Comparison of ENCODE assay signal across 9 mouse cellular contexts in genomic region chr12:24758374-24758773, GRCm38 (mm10). TPM values are rescaled to one million over a fixed set of nuclear protein-coding genes. Genes with fewer than 3 reads are reported as not detected.
DNase-seq lines count a peak whose midpoint lies in the region; ATAC-seq lines count a peak whose summit lies in the region.
"Had no signal": no experiment of that assay in that cellular context is flagged by ENCODE, and none has a peak within 500 bp of the region (broad histone marks: within the 10 kb centered on the region; RNA-seq: fewer than 3 reads in every experiment).

No protein-coding gene starts in this region.

- no peaks in the 10 kb centered on the region for H3K9me3 ChIP-seq in kidney, embryonic 16.5 days (ENCODE audit: low read length)
- H3K9me3 ChIP-seq in forebrain, embryonic 16.5 days (ENCODE audit: control insufficient read depth, low read length), result no peaks in the 10 kb centered on the region
- no peaks in the 10 kb centered on the region for H3K9me3 ChIP-seq in limb, embryonic 10.5 days (replicated peaks)
- H3K9me3 ChIP-seq: limb, embryonic 15.5 days had no signal

- H3K36me3 ChIP-seq in kidney, embryonic 16.5 days (ENCODE audit: insufficient read depth, low read length), result no peaks in the 10 kb centered on the region
- H3K36me3 ChIP-seq in forebrain, embryonic 16.5 days (ENCODE audit: control insufficient read depth, insufficient read depth), result no peaks in the 10 kb centered on the region
- no peaks in the 10 kb centered on the region for H3K36me3 ChIP-seq in limb, embryonic 10.5 days
- H3K36me3 ChIP-seq: limb, embryonic 15.5 days had no signal

- 12% methylated on average over 6 of the region's 6 CpGs for whole genome bisulfite sequencing in kidney, embryonic 16.5 days
- 28% methylated on average over 6 of the region's 6 CpGs for WGBS in forebrain, embryonic 16.5 days
- 14% methylated on average over 6 of the region's 6 CpGs for WGBS in limb, embryonic 10.5 days

- no peak overlapping the region for H3K4me3 ChIP-seq in kidney, embryonic 16.5 days (ENCODE audit: low read length)
- no peak overlapping the region for H3K4me3 ChIP-seq in forebrain, embryonic 16.5 days (replicated peaks; ENCODE audit: low read length)
- no peak overlapping the region for H3K4me3 ChIP-seq in limb, embryonic 10.5 days
- H3K4me3 ChIP-seq: limb, embryonic 15.5 days had no signal

- no peaks in the 10 kb centered on the region for H3K27me3 ChIP-seq in kidney, embryonic 16.5 days (ENCODE audit: insufficient read depth, low read length)
- no peaks in the 10 kb centered on the region for H3K27me3 ChIP-seq in forebrain, embryonic 16.5 days (replicated peaks; ENCODE audit: control insufficient read depth, insufficient read depth, low read length)
- no peaks in the 10 kb centered on the region for H3K27me3 ChIP-seq in limb, embryonic 10.5 days (ENCODE audit: low read depth, poor library complexity, severe bottlenecking)
- H3K27me3 ChIP-seq: limb, embryonic 15.5 days had no signal

- peaks cover 19% of the 10 kb centered on the region for H3K4me1 ChIP-seq in kidney, embryonic 16.5 days (ENCODE audit: insufficient read depth, low read length)
- no peaks in the 10 kb centered on the region for H3K4me1 ChIP-seq in forebrain, embryonic 16.5 days (replicated peaks; ENCODE audit: control insufficient read depth, insufficient read depth, low read length)
- peaks cover 22% of the 10 kb centered on the region for H3K4me1 ChIP-seq in limb, embryonic 10.5 days

- H3K9ac ChIP-seq in kidney, embryonic 16.5 days (replicated peaks; ENCODE audit: low read length), result no peak overlapping the region; the same call in 1 of the 2 replicates
- H3K9ac ChIP-seq in forebrain, embryonic 16.5 days (replicated peaks; ENCODE audit: low read depth, low read length), result no peak overlapping the region
- H3K9ac ChIP-seq: limb, embryonic 15.5 days had no signal

- H3K27ac ChIP-seq in kidney, embryonic 16.5 days (ENCODE audit: low read length), result no peak overlapping the region
- no peak overlapping the region for H3K27ac ChIP-seq in forebrain, embryonic 16.5 days (ENCODE audit: low read length)
- peak overlapping the region; percentile 1; the same call in 1 of the 2 replicates for H3K27ac ChIP-seq in limb, embryonic 10.5 days
- H3K27ac ChIP-seq: limb, embryonic 15.5 days had no signal

- H3K4me2 ChIP-seq in kidney, embryonic 16.5 days (replicated peaks; ENCODE audit: low read depth, low read length), result no peak overlapping the region
- H3K4me2 ChIP-seq in forebrain, embryonic 16.5 days (ENCODE audit: low read length), result no peak overlapping the region
- H3K4me2 ChIP-seq: limb, embryonic 15.5 days had no signal

- no peak for DNase-seq in kidney, adult 9 months
- peak; percentile 21 for DNase-seq in brain, adult 2 months (ENCODE audit: low read depth, low spot score)
- DNase-seq in limb, embryonic 10.5 days (ENCODE audit: low spot score), result no peak
- DNase-seq in monocyte, adult 2 months (ENCODE audit: low read depth in 1 of 2, low spot score in 2 of 2), result peak; percentile 38 to 48
- DNase-seq in adipocyte (ENCODE audit: low spot score), result no peak
- no peak for DNase-seq in adrenal gland, postnatal 10 days

- ATAC-seq in kidney, embryonic 16.5 days (ENCODE audit: low FRiP score, low TSS enrichment), result peak; percentile 33; the same call in 1 of the 2 replicates
- ATAC-seq in forebrain, embryonic 16.5 days, result 0 out of 2 replicates have a peak, but pooled peaks have one; percentile 40

RNA-seq across cellular contexts. Expression of gene Rrm2, which starts 50.3 kb away (rescaled TPM):
- polyA plus RNA-seq in kidney, embryonic 16.5 days (2015; fragmentation: Nextera tagmentation; extraction: Ambion mirVana), result 215 and 225 TPM in 2 replicates
- polyA plus RNA-seq in forebrain, embryonic 16.5 days (2015; fragmentation: Nextera tagmentation; extraction: Ambion mirVana), result 138 and 169 TPM in 2 replicates
- 631 and 705 TPM in 2 replicates for polyA plus RNA-seq in limb, embryonic 10.5 days (2016; fragmentation: Nextera tagmentation; extraction: Ambion mirVana)
- 10 to 100 TPM; 43.7 to 50.5 TPM for total RNA-seq in adrenal gland, postnatal 10 days (2021)

Comparison
In these comparisons a context has a peak if more than half of its experiments do, and no peak if none do; other contexts are left out.
1. DNase-seq: peak in brain, adult 2 months (single experiment) and monocyte, adult 2 months (2 of 2); none in kidney, adult 9 months (single experiment), limb, embryonic 10.5 days (single experiment), adipocyte (single experiment) and adrenal gland, postnatal 10 days (single experiment).